Mouse (Mus musculus) hindbrain, embryonic 16.5 days (tissue): ENCODE results near the gene Ryr2. TPM values are rescaled to one million over a fixed set of nuclear protein-coding genes. Genes with fewer than 3 reads are reported as not detected.

Source experiments
- ATAC-seq: fragments of 200-750 bp; cut with Nextera tagmentation; 2 replicates; pipeline ENCODE4 v1.8.0; 2017; ENCODE audit warnings: moderate TSS enrichment, moderate library complexity
- H3K27ac ChIP-seq: fragments of 300-500 bp; sonication (generic); 2 replicates; pipeline ENCODE4 v1.5.1; 2014; ENCODE audit warnings: low read depth, mild to moderate bottlenecking, control low read depth, low read length, moderate library complexity
- H3K27me3 ChIP-seq: fragments of 300-500 bp; sonication (generic); replicated peaks from 2 replicates; pipeline ENCODE4 v1.6.1; 2014; ENCODE audit warnings: low read length; ENCODE audit not compliant: control insufficient read depth, insufficient read depth
- H3K36me3 ChIP-seq: fragments of 300-500 bp; sonication (generic); 2 replicates; pipeline ENCODE4 v1.6.1; 2014; ENCODE audit warnings: mild to moderate bottlenecking, low read length, moderate library complexity, mixed read lengths; ENCODE audit not compliant: control insufficient read depth, insufficient read depth
- H3K4me1 ChIP-seq: fragments of 300-500 bp; sonication (generic); 2 replicates; pipeline ENCODE4 v1.6.1; 2014; ENCODE audit warnings: low read depth, low read length; ENCODE audit not compliant: control insufficient read depth, insufficient read depth
- H3K4me2 ChIP-seq: fragments of 300-500 bp; sonication (generic); 2 replicates; pipeline ENCODE4 v1.6.1; 2014; ENCODE audit warnings: mild to moderate bottlenecking, low read length, control low read depth, moderate library complexity
- H3K4me3 ChIP-seq: fragments of 300-500 bp; sonication (generic); 2 replicates; pipeline ENCODE4 v1.5.1; 2014; ENCODE audit warnings: mild to moderate bottlenecking, low read length, control low read depth, moderate library complexity
- H3K9ac ChIP-seq: fragments of 300-500 bp; sonication (generic); 2 replicates; pipeline ENCODE4 v1.6.1; 2014; ENCODE audit warnings: low read depth, mild to moderate bottlenecking, control low read depth, low read length, moderate library complexity
- H3K9me3 ChIP-seq: fragments of 300-500 bp; sonication (generic); 2 replicates; pipeline ENCODE4 v1.6.1; 2014; ENCODE audit warnings: mild to moderate bottlenecking, low read length, moderate library complexity; ENCODE audit not compliant: control insufficient read depth
- WGBS: fragments of 180-500 bp; shearing (Covaris S2); extraction: QIAGEN DNeasy Blood & Tissue Kit; methylation state at CpG from one replicate; pipeline ENCODE4 v1.1.7; 2014; 5-methylcytosine and 5-hydroxymethylcytosine counted together
- polyA plus RNA-seq: library from polyadenylated mRNA; unstranded; fragments of >200 nt; fragmentation: Nextera tagmentation; extraction: Ambion mirVana; gene quantifications from 2 replicates; pipeline ENCODE4 v1.2.1, GENCODE M21; 2015

The Ryr2 gene
- polyA plus RNA-seq, 1 experiment from 2014 or later: 5.0 TPM

DNA sequence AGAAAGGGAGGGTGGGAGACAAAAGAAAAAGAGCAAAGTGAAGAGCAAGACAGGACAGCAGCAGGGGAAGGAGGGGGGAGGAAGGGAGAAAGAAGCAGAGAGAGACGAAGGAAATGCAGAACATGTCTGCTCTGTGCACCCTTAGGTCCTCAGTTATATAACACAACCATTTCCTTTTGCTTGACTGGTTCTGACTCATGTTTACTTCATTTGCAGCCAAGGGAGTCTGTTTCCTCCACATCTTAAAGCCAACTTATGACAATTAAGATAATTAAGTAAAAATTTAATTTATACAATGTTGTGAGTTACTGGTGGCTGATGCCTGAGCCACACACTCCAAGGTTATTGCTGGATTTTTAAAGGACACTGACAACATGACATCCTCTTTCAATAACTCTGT lies 569.9 kb downstream of the Ryr2 start:
- no peak overlapping the region for H3K9ac ChIP-seq
- 68% methylated on average over 1 of the region's 1 CpGs for WGBS
- no peaks in the 10 kb centered on the region for H3K27me3 ChIP-seq
- no peaks in the 10 kb centered on the region for H3K9me3 ChIP-seq
- ATAC-seq: no peak
- no peaks in the 10 kb centered on the region for H3K4me1 ChIP-seq
- H3K4me2 ChIP-seq: no peak overlapping the region
- no peak overlapping the region for H3K4me3 ChIP-seq
- H3K36me3 ChIP-seq: no peaks in the 10 kb centered on the region
- no peak overlapping the region for H3K27ac ChIP-seq

DNA sequence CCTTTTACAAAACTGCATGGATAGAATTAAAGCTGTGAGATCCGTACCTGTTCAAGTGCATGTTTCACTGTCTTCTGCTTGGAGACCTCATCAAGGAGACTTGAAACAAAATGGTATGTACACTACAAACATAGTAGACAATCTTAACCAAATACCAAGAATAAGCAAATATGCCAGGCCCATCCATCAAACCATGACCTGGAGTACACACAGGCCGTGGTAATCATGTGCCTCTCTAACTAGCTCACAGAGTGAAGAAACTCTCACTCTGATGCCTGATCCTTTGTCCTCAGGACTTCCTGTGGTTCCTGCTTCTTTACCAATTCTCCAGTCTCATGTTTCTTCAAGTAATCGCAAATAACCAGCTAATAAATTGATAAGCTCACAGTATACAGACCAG lies 570.9 kb downstream of the Ryr2 start:
- Histone ChIP-seq H3K36me3 (no peaks in the 10 kb centered on the region), H3K9me3 (no peaks in the 10 kb centered on the region), H3K4me2 (no peak overlapping the region), H3K4me1 (no peaks in the 10 kb centered on the region), H3K9ac (no peak overlapping the region), H3K27ac (no peak overlapping the region), H3K27me3 (no peaks in the 10 kb centered on the region), H3K4me3 (no peak overlapping the region)
- WGBS: 83% methylated on average over 3 of the region's 3 CpGs
- ATAC-seq: no peak

DNA sequence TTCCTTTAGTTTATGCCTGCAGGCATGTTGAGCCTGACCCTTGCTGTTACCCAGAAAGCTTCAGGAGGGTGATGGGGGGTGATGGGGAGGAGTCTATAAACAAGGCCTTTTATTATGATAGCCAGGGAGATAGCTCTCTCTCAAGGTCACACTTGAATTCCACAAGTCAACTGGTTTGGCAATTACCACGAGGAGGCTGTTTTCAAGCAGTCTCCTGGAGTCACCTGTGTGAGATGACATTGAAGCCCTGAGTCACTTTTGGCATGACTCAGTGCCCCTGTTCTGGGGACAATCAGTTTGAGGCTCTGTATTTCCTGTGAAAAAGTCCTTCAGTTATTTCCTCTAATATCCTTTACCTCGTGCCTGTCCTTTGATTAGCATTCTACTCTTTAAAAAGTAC lies 573.5 kb downstream of the Ryr2 start:
- WGBS: 72% methylated on average over 2 of the region's 2 CpGs

DNA sequence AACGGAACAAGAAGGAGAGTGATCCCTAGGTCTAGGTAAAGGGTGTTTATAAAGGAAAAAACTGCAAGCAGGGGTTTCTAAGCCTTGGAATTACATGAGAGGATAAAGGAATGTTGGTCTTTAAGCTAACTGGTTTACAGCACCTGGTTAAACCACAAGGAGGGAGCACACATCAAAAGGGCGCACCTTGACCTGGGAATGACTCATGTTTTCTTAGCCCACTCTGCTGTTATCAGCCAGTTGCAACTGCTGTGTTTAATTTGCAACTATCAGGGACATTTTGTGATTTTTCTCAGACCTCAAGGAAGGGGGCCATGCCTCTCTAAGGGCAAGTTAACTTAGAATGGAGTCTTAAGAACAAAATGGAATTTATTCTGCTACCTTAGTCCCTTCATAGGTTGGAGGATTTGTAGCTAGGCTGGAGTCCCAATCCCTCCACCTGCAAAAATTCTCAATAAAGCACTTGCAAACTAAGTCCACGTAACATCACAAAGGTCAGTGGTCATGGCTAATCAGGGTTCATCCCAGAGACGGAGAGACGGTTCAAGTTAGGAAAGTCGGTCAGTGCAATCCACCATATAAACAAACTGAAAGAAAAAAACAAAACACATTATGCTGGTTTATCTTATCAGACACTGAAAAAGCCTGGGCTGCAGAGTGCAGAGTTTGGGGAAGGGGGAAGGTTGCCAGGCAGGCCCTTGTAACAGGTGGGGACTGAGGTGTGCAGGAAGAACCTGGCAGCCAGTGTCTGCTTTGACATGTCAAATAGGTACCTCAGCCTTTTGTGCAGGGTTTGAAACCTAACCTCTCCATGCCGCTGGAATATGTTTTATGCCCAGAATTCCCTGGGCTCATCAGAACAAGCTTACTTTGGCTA lies 574.5 kb downstream of the Ryr2 start:
- no peak overlapping the region for H3K4me2 ChIP-seq
- H3K9me3 ChIP-seq: no peaks in the 10 kb centered on the region
- H3K27ac ChIP-seq: no peak overlapping the region
- WGBS: 94% methylated on average over 7 of the region's 7 CpGs
- H3K36me3 ChIP-seq: no peaks in the 10 kb centered on the region
- ATAC-seq: no peak
- no peak overlapping the region for H3K9ac ChIP-seq
- H3K4me3 ChIP-seq: no peak overlapping the region
- no peaks in the 10 kb centered on the region for H3K27me3 ChIP-seq
- H3K4me1 ChIP-seq: no peaks in the 10 kb centered on the region

More for the DNA sequence above, 573.5 kb downstream of the Ryr2 start:
- H3K4me2 ChIP-seq: no peak overlapping the region
- H3K9ac ChIP-seq: no peak overlapping the region
- H3K27ac ChIP-seq: no peak overlapping the region
- ATAC-seq: no peak
- H3K9me3 ChIP-seq: no peaks in the 10 kb centered on the region
- H3K4me3 ChIP-seq: no peak overlapping the region
- no peaks in the 10 kb centered on the region for H3K36me3 ChIP-seq
- H3K4me1 ChIP-seq: no peaks in the 10 kb centered on the region
- no peaks in the 10 kb centered on the region for H3K27me3 ChIP-seq

DNA sequence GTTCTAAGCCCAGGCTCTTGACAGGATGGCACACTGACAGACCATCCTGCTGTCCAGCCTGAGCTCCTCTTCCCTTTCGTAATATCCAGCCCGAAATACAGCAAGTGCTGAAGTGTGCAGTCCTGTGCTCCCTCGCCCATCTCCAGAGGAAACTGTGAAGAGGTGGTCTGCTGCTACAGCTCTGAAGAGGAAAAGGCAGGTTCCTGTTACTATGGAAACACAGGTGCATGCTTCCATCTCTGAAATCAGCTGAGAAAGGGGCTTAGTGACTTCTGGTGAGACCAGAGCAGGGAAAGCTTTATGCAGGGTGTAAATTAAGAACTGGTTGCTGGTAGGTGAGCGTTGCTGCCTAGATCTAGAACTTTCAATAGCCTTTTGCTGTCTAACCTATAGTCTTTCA lies 583.1 kb downstream of the Ryr2 start:
- peak; percentile 88 for ATAC-seq
- H3K36me3 ChIP-seq: no peaks in the 10 kb centered on the region
- 86% methylated on average over 4 of the region's 4 CpGs for WGBS
- H3K4me2 ChIP-seq: no peak overlapping the region
- H3K4me1 ChIP-seq: no peaks in the 10 kb centered on the region
- H3K9me3 ChIP-seq: no peaks in the 10 kb centered on the region
- no peaks in the 10 kb centered on the region for H3K27me3 ChIP-seq
- H3K4me3 ChIP-seq: no peak overlapping the region
- H3K27ac ChIP-seq: 0 out of 2 replicates have a peak overlapping the region, but pooled peaks have one; percentile 6
- no peak overlapping the region for H3K9ac ChIP-seq

DNA sequence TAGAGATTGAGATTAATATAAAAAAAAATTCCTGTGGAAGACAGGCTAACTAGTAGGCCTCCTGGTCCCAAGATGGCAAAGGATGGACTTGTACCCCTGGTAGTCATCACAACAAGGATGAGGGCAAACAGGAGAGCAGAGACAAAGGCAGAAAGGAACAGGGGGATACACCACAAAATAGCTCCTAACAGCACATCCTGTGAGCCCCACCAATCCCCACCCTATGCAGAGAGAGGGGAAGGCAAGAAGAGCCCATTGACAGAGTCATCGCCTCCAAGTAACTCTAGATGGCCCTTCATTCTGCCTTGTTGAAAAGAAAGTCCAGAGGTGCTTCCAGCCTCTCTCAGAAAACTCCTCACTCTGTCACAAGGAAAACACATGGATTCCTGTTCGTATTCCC lies 586.0 kb downstream of the Ryr2 start:
- 83% methylated on average over 2 of the region's 2 CpGs for WGBS
- ATAC-seq: no peak

DNA sequence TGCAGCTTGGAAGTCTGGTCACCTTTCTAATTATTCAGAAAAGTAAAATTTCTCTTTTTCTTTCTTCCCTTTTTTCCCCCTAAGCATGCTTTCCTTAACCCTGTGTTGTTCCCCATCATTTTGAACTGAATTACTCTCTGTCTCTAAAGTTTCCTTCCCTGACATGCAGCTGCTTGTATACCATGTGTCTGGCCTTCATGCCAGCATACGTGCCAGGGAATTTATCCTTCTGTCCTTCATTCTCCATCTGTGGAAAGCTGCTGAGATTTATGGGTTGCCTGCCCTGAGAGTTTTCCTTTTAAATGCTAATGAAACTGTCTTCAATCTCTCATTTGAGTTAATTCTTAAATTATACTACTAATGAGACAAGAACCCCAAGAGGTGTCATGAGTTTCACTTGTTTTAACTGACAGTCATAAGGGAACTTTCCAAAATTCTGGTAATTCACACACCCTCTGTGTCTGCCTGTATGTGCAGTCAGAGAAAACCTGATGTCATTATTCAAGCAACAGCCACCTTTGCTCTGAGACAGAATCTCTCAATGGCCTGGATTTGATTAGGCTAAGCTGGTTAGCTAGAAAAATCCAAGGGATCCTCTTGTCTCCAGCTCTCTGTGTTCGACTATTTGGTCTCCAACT lies 595.1 kb downstream of the Ryr2 start:
- Histone ChIP-seq H3K9ac (no peak overlapping the region), H3K27ac (no peak overlapping the region), H3K4me3 (no peak overlapping the region), H3K27me3 (no peaks in the 10 kb centered on the region), H3K4me1 (no peaks in the 10 kb centered on the region), H3K4me2 (no peak overlapping the region), H3K9me3 (no peaks in the 10 kb centered on the region), H3K36me3 (no peaks in the 10 kb centered on the region)
- ATAC-seq: no peak
- WGBS: 58% methylated on average over 2 of the region's 2 CpGs

More for the DNA sequence above, 586.0 kb downstream of the Ryr2 start:
- H3K27me3 ChIP-seq: no peaks in the 10 kb centered on the region
- no peaks in the 10 kb centered on the region for H3K4me1 ChIP-seq
- no peak overlapping the region for H3K27ac ChIP-seq
- H3K9me3 ChIP-seq: no peaks in the 10 kb centered on the region
- H3K36me3 ChIP-seq: no peaks in the 10 kb centered on the region
- no peak overlapping the region for H3K4me2 ChIP-seq
- no peak overlapping the region for H3K4me3 ChIP-seq
- H3K9ac ChIP-seq: no peak overlapping the region

Other genes with a start within 250 kb of the Ryr2 start
- 3.1 and 3.4 TPM in 2 replicates for gene Mtr, start 151.2 kb upstream of the Ryr2 start, polyA plus RNA-seq
- 3.8 and 22.8 TPM in 2 replicates for gene Actn2, start 233.8 kb upstream of the Ryr2 start, polyA plus RNA-seq